Comparison of ENCODE assay signal across 11 mouse cellular contexts in genomic region chr4:124035192-124035591, GRCm38 (mm10).
DNase-seq lines count a peak whose midpoint lies in the region; ATAC-seq and TF ChIP-seq lines count a peak whose summit lies in the region.
"Had no signal": no experiment of that assay in that cellular context is flagged by ENCODE, and none has a peak within 500 bp of the region (broad histone marks: within the 10 kb centered on the region; RNA-seq: fewer than 3 reads in every experiment).

No protein-coding gene starts in this region.

- peaks cover 9% of the 10 kb centered on the region for H3K4me1 ChIP-seq in heart, embryonic 15.5 days (replicated peaks)
- H3K4me1 ChIP-seq in forebrain, embryonic 11.5 days (replicated peaks; ENCODE audit: control insufficient read depth, insufficient read depth, low read length): peaks cover 26% of the 10 kb centered on the region
- H3K4me1 ChIP-seq in limb, embryonic 14.5 days (ENCODE audit: control insufficient read depth, insufficient read depth, low read length): peaks cover 6% of the 10 kb centered on the region; the same call in 1 of the 2 replicates

- no peaks in the 10 kb centered on the region for H3K36me3 ChIP-seq in heart, embryonic 15.5 days
- H3K36me3 ChIP-seq in forebrain, embryonic 11.5 days (ENCODE audit: control insufficient read depth, insufficient read depth, low read length): no peaks in the 10 kb centered on the region
- no peaks in the 10 kb centered on the region for H3K36me3 ChIP-seq in limb, embryonic 14.5 days (ENCODE audit: control insufficient read depth, insufficient read depth, low read length)
- H3K36me3 ChIP-seq: embryonic facial prominence, embryonic 12.5 days had no signal

- no peak for DNase-seq in heart, adult 9 months (ENCODE audit: low spot score in 2 of 2)
- peak; percentile 96 for DNase-seq in brain, embryonic 14.5 days (ENCODE audit: low read depth)
- peak; percentile 70 for DNase-seq in forebrain, embryonic 11.5 days (ENCODE audit: low spot score)
- DNase-seq in limb, embryonic 14.5 days (ENCODE audit: low spot score): peak; percentile 52
- DNase-seq in T-cell, adult 2 months (ENCODE audit: low spot score): no peak
- no peak for DNase-seq in thymus, postnatal 14 days
- DNase-seq in urinary bladder, adult 18-20 months (ENCODE audit: low spot score in 2 of 2): no peak

- peak overlapping the region; percentile 44 for H3K4me2 ChIP-seq in heart, embryonic 15.5 days
- peak overlapping the region; percentile 33 for H3K4me2 ChIP-seq in forebrain, embryonic 11.5 days (ENCODE audit: low read depth, low read length, severe bottlenecking)
- no peak overlapping the region for H3K4me2 ChIP-seq in limb, embryonic 14.5 days (replicated peaks; ENCODE audit: low read depth, low read length, severe bottlenecking)
- H3K4me2 ChIP-seq: embryonic facial prominence, embryonic 12.5 days had no signal

- WGBS in heart, embryonic 15.5 days: 26% methylated on average over 7 of the region's 7 CpGs
- 10% methylated on average over 7 of the region's 7 CpGs for WGBS in forebrain, embryonic 11.5 days
- WGBS in limb, embryonic 14.5 days: 17% methylated on average over 7 of the region's 7 CpGs

- 0 out of 2 replicates have a peak overlapping the region, but pooled peaks have one; percentile 12 for H3K4me3 ChIP-seq in heart, embryonic 15.5 days
- H3K4me3 ChIP-seq in forebrain, embryonic 11.5 days (ENCODE audit: low read depth, low read length): peak overlapping the region; percentile 8; the same call in 1 of the 2 replicates
- no peak overlapping the region for H3K4me3 ChIP-seq in limb, embryonic 14.5 days (replicated peaks; ENCODE audit: low read length)
- H3K4me3 ChIP-seq: embryonic facial prominence, embryonic 12.5 days; myocyte had no signal

- peaks cover 9% of the 10 kb centered on the region for H3K27me3 ChIP-seq in heart, embryonic 15.5 days
- H3K27me3 ChIP-seq in forebrain, embryonic 11.5 days (ENCODE audit: control insufficient read depth, insufficient read depth, low read length): 0 out of 2 replicates have a peak, but pooled peaks cover 2% of the 10 kb centered on the region
- no peaks in the 10 kb centered on the region; the same call in 1 of the 2 replicates for H3K27me3 ChIP-seq in limb, embryonic 14.5 days (ENCODE audit: control insufficient read depth, insufficient read depth, low read length)

- H3K9me3 ChIP-seq in heart, embryonic 15.5 days (replicated peaks): no peaks in the 10 kb centered on the region
- H3K9me3 ChIP-seq in forebrain, embryonic 11.5 days (ENCODE audit: control insufficient read depth, low read length): no peaks in the 10 kb centered on the region
- no peaks in the 10 kb centered on the region for H3K9me3 ChIP-seq in limb, embryonic 14.5 days (ENCODE audit: control insufficient read depth, low read length)
- H3K9me3 ChIP-seq: embryonic facial prominence, embryonic 12.5 days had no signal

- no peak for ATAC-seq in heart, embryonic 15.5 days (replicated peaks; ENCODE audit: insufficient number of reproducible peaks, insufficient read depth, low FRiP score, low read depth)
- ATAC-seq in forebrain, embryonic 11.5 days (replicated peaks; ENCODE audit: low FRiP score): peak; percentile 59
- ATAC-seq in limb, embryonic 14.5 days (ENCODE audit: low FRiP score, low read depth): 0 out of 2 replicates have a peak, but pooled peaks have one; percentile 23
- ATAC-seq: Patski had no signal

- 0 out of 2 replicates have a peak overlapping the region, but pooled peaks have one; percentile 27 for H3K27ac ChIP-seq in heart, embryonic 15.5 days
- H3K27ac ChIP-seq in forebrain, embryonic 11.5 days (ENCODE audit: low read depth, low read length): peak overlapping the region; percentile 88
- H3K27ac ChIP-seq in limb, embryonic 14.5 days (replicated peaks; ENCODE audit: low read depth, low read length): no peak overlapping the region
- H3K27ac ChIP-seq: embryonic facial prominence, embryonic 12.5 days had no signal

- TF ChIP-seq CTCF in brain, embryonic 14.5 days (IDR thresholded peaks at IDR 0.05; ENCODE audit: borderline replicate concordance, extremely low read depth, insufficient read depth, insufficient read length): no peak

- no peak overlapping the region for H3K9ac ChIP-seq in heart, embryonic 15.5 days
- peak overlapping the region; percentile 7; the same call in 1 of the 2 replicates for H3K9ac ChIP-seq in forebrain, embryonic 11.5 days (ENCODE audit: low read length)
- no peak overlapping the region for H3K9ac ChIP-seq in limb, embryonic 14.5 days (ENCODE audit: low read depth, low read length, severe bottlenecking)
- H3K9ac ChIP-seq: embryonic facial prominence, embryonic 12.5 days had no signal

- TF ChIP-seq POLR2A in brain, embryonic 14.5 days (IDR thresholded peaks at IDR 0.05; ENCODE audit: borderline replicate concordance, extremely low read depth, insufficient read depth, insufficient read length, poor library complexity, severe bottlenecking): no peak
- TF ChIP-seq POLR2A in limb, embryonic 14.5 days (IDR thresholded peaks at IDR 0.05; ENCODE audit: borderline replicate concordance, extremely low read depth, insufficient read depth, insufficient read length): no peak

Comparison
In these comparisons a context has a peak if more than half of its experiments do, and no peak if none do; other contexts are left out.
1. DNase-seq: peak in brain, embryonic 14.5 days (single experiment), forebrain, embryonic 11.5 days (single experiment) and limb, embryonic 14.5 days (single experiment); none in heart, adult 9 months (0 of 2), T-cell, adult 2 months (single experiment), thymus, postnatal 14 days (single experiment) and urinary bladder, adult 18-20 months (0 of 2).